Comparison of ENCODE assay signal across 15 mouse cellular contexts in the genomic region with DNA sequence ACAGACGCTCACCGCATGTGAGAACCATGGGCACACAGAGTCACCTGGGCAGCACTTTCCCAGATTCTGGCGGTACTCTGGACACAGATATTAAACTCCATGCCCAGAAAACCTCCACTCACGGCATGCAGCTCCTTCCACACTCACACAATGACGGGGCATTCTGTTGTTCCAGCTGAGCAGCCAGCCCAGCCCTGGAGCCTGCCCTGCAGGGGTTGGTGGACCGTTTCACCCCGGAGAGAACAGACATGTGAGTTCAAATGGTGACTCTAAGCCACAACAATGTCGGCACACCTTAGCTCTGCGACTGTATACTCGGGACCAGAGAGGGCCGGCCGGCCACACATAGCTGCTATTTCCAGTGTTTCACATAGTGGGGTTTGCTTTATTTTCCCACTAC.
DNase-seq lines count a peak whose midpoint lies in the region; ATAC-seq and TF ChIP-seq lines count a peak whose summit lies in the region.
"Had no signal": no experiment of that assay in that cellular context is flagged by ENCODE, and none has a peak within 500 bp of the region (broad histone marks: within the 10 kb centered on the region; RNA-seq: fewer than 3 reads in every experiment).

No protein-coding gene starts in this region.

- H3K9me3 ChIP-seq in heart, embryonic 13.5 days: no peaks in the 10 kb centered on the region
- no peaks in the 10 kb centered on the region for H3K9me3 ChIP-seq in liver, postnatal 0 days (ENCODE audit: low read length)
- H3K9me3 ChIP-seq: forebrain, embryonic 15.5 days; hindbrain, embryonic 12.5 days; limb, embryonic 13.5 days; midbrain, embryonic 10.5 days had no signal

- no peak overlapping the region for H3K4me3 ChIP-seq in heart, embryonic 13.5 days
- no peak overlapping the region for H3K4me3 ChIP-seq in liver, postnatal 0 days (ENCODE audit: low read depth, low read length)
- H3K4me3 ChIP-seq: forebrain, embryonic 15.5 days; hindbrain, embryonic 12.5 days; limb, embryonic 13.5 days; midbrain, embryonic 10.5 days had no signal

- intact Hi-C loops in heart, postnatal 36 days (cut with DNase I): loop anchor here (5.0 kb wide), 1 partner anchor 300 kb away; no protein-coding TSS in a partner anchor
- intact Hi-C loops in left cerebral cortex, postnatal 10 days (cut with DNase I): loop anchor here (10.0 kb wide), 1 partner anchor 608 kb away; no protein-coding TSS in a partner anchor

- H3K36me3 ChIP-seq in heart, embryonic 13.5 days: no peaks in the 10 kb centered on the region
- H3K36me3 ChIP-seq in liver, postnatal 0 days (replicated peaks; ENCODE audit: insufficient read depth, low read length): no peaks in the 10 kb centered on the region
- H3K36me3 ChIP-seq: forebrain, embryonic 15.5 days; hindbrain, embryonic 12.5 days; limb, embryonic 13.5 days; midbrain, embryonic 10.5 days had no signal

- TF ChIP-seq EP300 in liver, postnatal 0 days (IDR thresholded peaks at IDR 0.05; ENCODE audit: low read depth): no peak

- no peaks in the 10 kb centered on the region for H3K27me3 ChIP-seq in heart, embryonic 13.5 days (replicated peaks)
- peaks cover under 1% of the 10 kb centered on the region for H3K27me3 ChIP-seq in liver, postnatal 0 days (ENCODE audit: insufficient read depth, low read length)
- H3K27me3 ChIP-seq: forebrain, embryonic 15.5 days; limb, embryonic 13.5 days had no signal

- DNase-seq in heart, postnatal 36 days: no peak
- DNase-seq in liver, postnatal 0 days: no peak
- DNase-seq in liver: no peak
- DNase-seq in kidney, postnatal 14 days: peak; percentile 30
- no peak for DNase-seq in frontal cortex, postnatal 36 days (ENCODE audit: low spot score in 2 of 2)
- DNase-seq in left cerebral cortex, postnatal 10 days (ENCODE audit: extremely low spot score in 1 of 2, low spot score in 2 of 2): no peak
- DNase-seq: adrenal gland, adult 8-10 months; cerebellum, postnatal 14 days had no signal

- peaks cover 89% of the 10 kb centered on the region for H3K4me1 ChIP-seq in heart, embryonic 13.5 days
- H3K4me1 ChIP-seq in liver, postnatal 0 days (ENCODE audit: insufficient read depth): peaks cover 8% of the 10 kb centered on the region; the same call in 1 of the 2 replicates

- ATAC-seq in heart, embryonic 13.5 days (ENCODE audit: extremely low read depth, insufficient number of reproducible peaks, low FRiP score, low TSS enrichment): no peak
- ATAC-seq in liver, postnatal 0 days: no peak
- ATAC-seq: forebrain, embryonic 15.5 days had no signal

- H3K4me2 ChIP-seq in heart, embryonic 13.5 days: no peak overlapping the region
- no peak overlapping the region for H3K4me2 ChIP-seq in liver, postnatal 0 days (ENCODE audit: low read depth, low read length)
- H3K4me2 ChIP-seq: forebrain, embryonic 15.5 days; hindbrain, embryonic 12.5 days; limb, embryonic 13.5 days had no signal

- no peak for TF ChIP-seq CTCF in liver, postnatal 0 days (IDR thresholded peaks at IDR 0.05; ENCODE audit: low read depth)

- H3K9ac ChIP-seq in heart, embryonic 13.5 days: peak overlapping the region; percentile 62
- H3K9ac ChIP-seq in liver, postnatal 0 days (replicated peaks): no peak overlapping the region
- H3K9ac ChIP-seq: forebrain, embryonic 15.5 days; hindbrain, embryonic 12.5 days; limb, embryonic 13.5 days; liver, embryonic 14.5 days had no signal

- H3K27ac ChIP-seq in heart, embryonic 13.5 days (replicated peaks): peak overlapping the region; percentile 96
- H3K27ac ChIP-seq in liver, postnatal 0 days (ENCODE audit: low read depth): 0 out of 2 replicates have a peak overlapping the region, but pooled peaks have one; percentile 25
- H3K27ac ChIP-seq: forebrain, embryonic 15.5 days; hindbrain, embryonic 12.5 days; limb, embryonic 13.5 days; liver, embryonic 14.5 days; macrophage; midbrain, embryonic 10.5 days had no signal

- WGBS in heart, embryonic 13.5 days: 75% methylated on average over 12 of the region's 12 CpGs
- WGBS in liver, postnatal 0 days (ENCODE audit: insufficient replicate concordance): 79% methylated on average over 12 of the region's 12 CpGs
